Mouse (Mus musculus) ES-Bruce4 (cell line): Measurements from ENCODE around the gene Hspa12a. TPM values are rescaled to one million over a fixed set of nuclear protein-coding genes. Genes with fewer than 3 reads are reported as not detected.
A peak's percentile ranks its signal among the peaks of the same experiment; 100 is the strongest.

Source experiments
- H3K27ac ChIP-seq: 2 replicates; pipeline ENCODE4 v1.5.1; 2012; ENCODE audit warnings: low read length, inconsistent platforms; ENCODE audit not compliant: insufficient read depth
- H3K27me3 ChIP-seq: 2 replicates; pipeline ENCODE4 v1.6.1; 2012; ENCODE audit warnings: mild to moderate bottlenecking, low read length, inconsistent platforms; ENCODE audit not compliant: control insufficient read depth, poor library complexity, insufficient read depth, severe bottlenecking
- H3K36me3 ChIP-seq: 2 replicates; pipeline ENCODE4 v1.6.1; 2012; ENCODE audit warnings: inconsistent platforms, mild to moderate bottlenecking, low read length, moderate library complexity; ENCODE audit not compliant: control insufficient read depth, poor library complexity, insufficient read depth, severe bottlenecking
- H3K4me1 ChIP-seq: one replicate; pipeline ENCODE4 v1.8.1; 2011; ENCODE audit warnings: low read length; ENCODE audit not compliant: control insufficient read depth, insufficient read depth
- H3K4me3 ChIP-seq: 2 replicates; pipeline ENCODE4 v1.5.1; 2011; ENCODE audit warnings: low read depth, mild to moderate bottlenecking, low read length
- H3K9ac ChIP-seq: 2 replicates; pipeline ENCODE4 v1.6.1; 2012; ENCODE audit warnings: low read depth, mild to moderate bottlenecking, inconsistent platforms; ENCODE audit not compliant: poor library complexity, severe bottlenecking
- H3K9me3 ChIP-seq: replicated peaks from 2 replicates; pipeline ENCODE4 v1.6.1; 2012; ENCODE audit warnings: mild to moderate bottlenecking, low read length, inconsistent platforms; ENCODE audit not compliant: control insufficient read depth, poor library complexity, insufficient read depth, severe bottlenecking
- CTCF ChIP-seq: IDR thresholded peaks from one replicate; pipeline ENCODE4 v1.8.1; 2011; ENCODE audit warnings: low read depth, low read length
- EP300 ChIP-seq: IDR thresholded peaks from 2 replicates; pipeline ENCODE4 v1.6.1; 2011; ENCODE audit warnings: low read depth, low read length; ENCODE audit not compliant: insufficient read depth
- POLR2A ChIP-seq: IDR thresholded peaks from one replicate; pipeline ENCODE4 v1.8.1; 2011; ENCODE audit warnings: low read length; ENCODE audit not compliant: insufficient read depth
- polyA plus RNA-seq: library from polyadenylated mRNA; stranded (reverse); fragments of >200 nt; gene quantifications from 2 replicates; pipeline ENCODE4 v1.2.4, GENCODE M21; 2011; ENCODE audit warnings: low read depth; ENCODE audit not compliant: missing spikeins, insufficient read depth, insufficient read length

Gene Hspa12a
- polyA plus RNA-seq, 1 experiment: 6.8 TPM

GRCm38 (mm10) chr19:58767329-58767728 lies 176.1 kb downstream of the Hspa12a start:
- no peak overlapping the region for H3K4me3 ChIP-seq
- no peaks in the 10 kb centered on the region for H3K4me1 ChIP-seq
- TF ChIP-seq POLR2A (no peak), CTCF (no peak), EP300 (no peak)
- no peaks in the 10 kb centered on the region for H3K9me3 ChIP-seq
- peaks cover 2% of the 10 kb centered on the region; the same call in 1 of the 2 replicates for H3K27me3 ChIP-seq
- no peak overlapping the region for H3K9ac ChIP-seq
- H3K27ac ChIP-seq: no peak overlapping the region
- H3K36me3 ChIP-seq: no peaks in the 10 kb centered on the region

GRCm38 (mm10) chr19:58762848-58763541 lies 180.5 kb downstream of the Hspa12a start:
- peak overlapping the region; percentile 24 for H3K4me3 ChIP-seq
- H3K27me3 ChIP-seq: no peaks in the 10 kb centered on the region
- no peaks in the 10 kb centered on the region for H3K9me3 ChIP-seq
- no peaks in the 10 kb centered on the region for H3K36me3 ChIP-seq
- H3K9ac ChIP-seq: no peak overlapping the region
- no peaks in the 10 kb centered on the region for H3K4me1 ChIP-seq
- TF ChIP-seq CTCF: peak; percentile 95
- TF ChIP-seq EP300: no peak
- TF ChIP-seq POLR2A: no peak
- H3K27ac ChIP-seq: no peak overlapping the region

- TF ChIP-seq CTCF (no peak), POLR2A (peak; percentile 12)
- Histone ChIP-seq H3K9me3 (no peaks in the 10 kb centered on the region), H3K4me1 (no peaks in the 10 kb centered on the region), H3K36me3 (no peaks in the 10 kb centered on the region), H3K4me3 (peak overlapping the region; percentile 34), H3K27me3 (no peaks in the 10 kb centered on the region), H3K9ac (no peak overlapping the region), H3K27ac (no peak overlapping the region)
Observed at GRCm38 (mm10) chr19:58762316-58762715, 181.1 kb downstream of the Hspa12a start.

- no peaks in the 10 kb centered on the region; the same call in 1 of the 2 replicates for H3K9me3 ChIP-seq
- H3K4me3 ChIP-seq: no peak within 1 kb of the TSS
- H3K36me3 ChIP-seq: no peaks in the 10 kb centered on the region
- H3K27ac ChIP-seq: no peak within 1 kb of the TSS
- no peak within 1 kb of the TSS for H3K9ac ChIP-seq
- no peaks in the 10 kb centered on the region for H3K27me3 ChIP-seq
- no peaks in the 10 kb centered on the region for H3K4me1 ChIP-seq
- TF ChIP-seq CTCF (no peak), POLR2A (no peak), EP300 (no peak)
Observed at GRCm38 (mm10) chr19:58759423-58759822, 184.0 kb downstream of the Hspa12a start, which contains the start of gene Pnliprp2. TSS of gene Pnliprp2 (plus strand) at chr19:58759719.

- TF ChIP-seq EP300 (no peak), POLR2A (no peak), CTCF (no peak)
- Histone ChIP-seq H3K27ac (no peak overlapping the region), H3K36me3 (no peaks in the 10 kb centered on the region), H3K9me3 (no peaks in the 10 kb centered on the region; the same call in 1 of the 2 replicates), H3K4me1 (no peaks in the 10 kb centered on the region), H3K27me3 (no peaks in the 10 kb centered on the region), H3K9ac (no peak overlapping the region), H3K4me3 (no peak overlapping the region)
Observed at GRCm38 (mm10) chr19:58758871-58759270, 184.6 kb downstream of the Hspa12a start.

- Histone ChIP-seq H3K4me1 (no peaks in the 10 kb centered on the region), H3K4me3 (no peak overlapping the region)
Observed at GRCm38 (mm10) chr19:58751504-58751903, 191.9 kb downstream of the Hspa12a start.

More at GRCm38 (mm10) chr19:58751504-58751903, 191.9 kb downstream of the Hspa12a start:
- Histone ChIP-seq H3K9ac (no peak overlapping the region), H3K27me3 (no peaks in the 10 kb centered on the region), H3K36me3 (no peaks in the 10 kb centered on the region), H3K9me3 (no peaks in the 10 kb centered on the region), H3K27ac (no peak overlapping the region)
- no peak for TF ChIP-seq CTCF
- no peak for TF ChIP-seq EP300
- no peak for TF ChIP-seq POLR2A
